8 mouse cellular contexts compared by ENCODE assay signal in genomic region chr2:122380768-122381311, GRCm38 (mm10). TPM values are rescaled to one million over a fixed set of nuclear protein-coding genes. Genes with fewer than 3 reads are reported as not detected.
DNase-seq lines count a peak whose midpoint lies in the region; ATAC-seq and TF ChIP-seq lines count a peak whose summit lies in the region.

No protein-coding gene starts in this region.

- DNase-seq in adrenal gland, adult (ENCODE audit: inconsistent age in 2 of 2, low spot score in 1 of 2) = peak; percentile 63 to 90
- no peak for DNase-seq in adrenal gland, postnatal 4 days (ENCODE audit: low spot score in 2 of 2)
- peak; percentile 55 to 64 for DNase-seq in heart, postnatal 36 days
- peak; percentile 67 to 76 for DNase-seq in left cerebral cortex, postnatal 10 days (ENCODE audit: extremely low spot score in 1 of 2, low spot score in 2 of 2)
- DNase-seq in spleen, postnatal 4 days (ENCODE audit: low spot score in 2 of 2) = peak; percentile 51 to 75

- no peak overlapping the region for H3K27ac ChIP-seq in bone marrow, adult 2 months (ENCODE audit: control insufficient read depth, insufficient read depth, low read depth, low read length, poor library complexity)
- H3K27ac ChIP-seq in forebrain, embryonic 12.5 days = no peak overlapping the region
- H3K27ac ChIP-seq in macrophage = no peak overlapping the region

- H3K79me2 ChIP-seq in macrophage (ENCODE audit: inconsistent target) = no peaks in the 10 kb centered on the region

- H3K9ac ChIP-seq in forebrain, embryonic 12.5 days = no peak overlapping the region

- WGBS in bone marrow, adult 2 months = 2% methylated on average over 11 of the region's 11 CpGs
- WGBS in forebrain, embryonic 12.5 days = 12% methylated on average over 11 of the region's 11 CpGs
- WGBS in macrophage (ENCODE audit: missing documents) = 3% methylated on average over 11 of the region's 11 CpGs

- H3K27me3 ChIP-seq in forebrain, embryonic 12.5 days = 0 out of 2 replicates have a peak, but pooled peaks cover 12% of the 10 kb centered on the region

- ATAC-seq in forebrain, embryonic 12.5 days (ENCODE audit: low FRiP score) = no peak

- H3K4me3 ChIP-seq in bone marrow, adult 2 months (replicated peaks; ENCODE audit: control insufficient read depth, low read depth, low read length) = no peak overlapping the region
- peak overlapping the region; percentile 19; the same call in 1 of the 2 replicates for H3K4me3 ChIP-seq in forebrain, embryonic 12.5 days (replicated peaks)
- H3K4me3 ChIP-seq in macrophage (ENCODE audit: inconsistent target) = 0 out of 2 replicates have a peak overlapping the region, but pooled peaks have one; percentile 7

- peak; percentile 41 for TF ChIP-seq CTCF in bone marrow, adult 2 months (IDR thresholded peaks at IDR 0.05; ENCODE audit: control insufficient read depth, insufficient read depth, low read length)

- no peak for TF ChIP-seq POLR2A in bone marrow, adult 2 months (IDR thresholded peaks at IDR 0.05; ENCODE audit: borderline replicate concordance, control insufficient read depth, low read depth, low read length)

- no peaks in the 10 kb centered on the region for H3K9me3 ChIP-seq in forebrain, embryonic 12.5 days

- peak overlapping the region; percentile 42 for H3K4me2 ChIP-seq in forebrain, embryonic 12.5 days

- H3K36me3 ChIP-seq in forebrain, embryonic 12.5 days (replicated peaks) = no peaks in the 10 kb centered on the region
- no peaks in the 10 kb centered on the region for H3K36me3 ChIP-seq in macrophage (ENCODE audit: inconsistent target)

- intact Hi-C loops in heart, postnatal 36 days (cut with DNase I) = loop anchor here (2.0 to 10.0 kb wide), 3 partner anchors 86 to 374 kb away; no protein-coding TSS in a partner anchor
- intact Hi-C loops in left cerebral cortex, postnatal 10 days (cut with DNase I) = loop anchor here (2.0 to 5.0 kb wide), 2 partner anchors 86 to 178 kb away; no protein-coding TSS in a partner anchor

- H3K4me1 ChIP-seq in bone marrow, adult 2 months (ENCODE audit: control insufficient read depth, insufficient read depth, low read length) = no peaks in the 10 kb centered on the region
- peaks cover 8% of the 10 kb centered on the region for H3K4me1 ChIP-seq in forebrain, embryonic 12.5 days

RNA-seq across cellular contexts. Expression of gene Shf, which starts 11.9 kb away (rescaled TPM):
- 10 to 100 TPM; 30.5 to 32.7 TPM for total RNA-seq in adrenal gland, postnatal 4 days (2021)
- 9.6 and 14.7 TPM in 2 replicates for polyA plus RNA-seq in bone marrow, adult 2 months (2011; ENCODE audit: insufficient read depth, insufficient read length, low replicate concordance, missing spikeins)
- polyA plus RNA-seq in forebrain, embryonic 12.5 days (2016; fragmentation: Nextera tagmentation; extraction: Ambion mirVana) = 5.1 and 6.8 TPM in 2 replicates
- total RNA-seq in heart, postnatal 36 days (2021) = 1 to 10 TPM; 5.0 to 6.1 TPM
- total RNA-seq in left cerebral cortex, postnatal 10 days (2021) = 10 to 100 TPM; 64.8 to 72.7 TPM
- total RNA-seq in macrophage (2018; cell fraction: chromatin; rRNA removed) = 1 to 10 TPM in 15 of 26 experiments, under 1 TPM in 4, not detected in 7; 0.49 to 5.3 (median 2.4) TPM
- 1 to 10 TPM; 1.1 to 2.9 (median 1.4) TPM for total RNA-seq in macrophage (2018; cell fraction: cytosol; rRNA removed)
- 1 to 10 TPM in 17 of 26 experiments, under 1 TPM in 8, not detected in 1; 0.42 to 8.5 (median 1.7) TPM for total RNA-seq in macrophage (2018; cell fraction: nucleus; rRNA removed)
- 0.98 to 1.2 TPM (median 1.1 TPM) in 3 replicates for polyA plus RNA-seq in macrophage (2018)

RNA-seq across cellular contexts. Expression of gene Slc28a2, which starts 45.4 kb away (rescaled TPM):
- 1 to 10 TPM; 1.8 to 2.4 TPM for total RNA-seq in adrenal gland, postnatal 4 days (2021)
- 12.7 and 25.8 TPM in 2 replicates for polyA plus RNA-seq in bone marrow, adult 2 months (2011; ENCODE audit: insufficient read depth, insufficient read length, low replicate concordance, missing spikeins)
- polyA plus RNA-seq in forebrain, embryonic 12.5 days (2016; fragmentation: Nextera tagmentation; extraction: Ambion mirVana) = not detected in 2 replicates
- total RNA-seq in heart, postnatal 36 days (2021) = 10 to 100 TPM; 21.7 to 22.4 TPM
- under 1 TPM; 0.24 to 0.32 TPM for total RNA-seq in left cerebral cortex, postnatal 10 days (2021)
- total RNA-seq in macrophage (2018; cell fraction: chromatin; rRNA removed) = 100 to 1,000 TPM in 13 of 26 experiments, 10 to 100 TPM in 13; 45.7 to 510 (median 159) TPM
- total RNA-seq in macrophage (2018; cell fraction: cytosol; rRNA removed) = 10 to 100 TPM in 19 of 26 experiments, 1 to 10 TPM in 7; 7.6 to 71.9 (median 24.1) TPM
- 100 to 1,000 TPM in 13 of 26 experiments, 10 to 100 TPM in 13; 27.3 to 619 (median 102) TPM for total RNA-seq in macrophage (2018; cell fraction: nucleus; rRNA removed)
- 7.0 to 11.5 TPM (median 10.0 TPM) in 3 replicates for polyA plus RNA-seq in macrophage (2018)

Comparison
In these comparisons a context has a peak if more than half of its experiments do, and no peak if none do; other contexts are left out.
1. DNase-seq: peak in adrenal gland, adult (2 of 2), heart, postnatal 36 days (2 of 2), left cerebral cortex, postnatal 10 days (2 of 2) and spleen, postnatal 4 days (2 of 2); none in adrenal gland, postnatal 4 days (0 of 2).
2. RNA of gene Shf, which starts 11.9 kb away (total RNA-seq): 64.8 to 72.7 TPM in left cerebral cortex, postnatal 10 days and 30.5 to 32.7 TPM in adrenal gland, postnatal 4 days; 5.0 to 6.1 TPM in heart, postnatal 36 days; every median in the first group is over 4 times any median in the second.
3. RNA of gene Slc28a2, which starts 45.4 kb away (total RNA-seq): 21.7 to 22.4 TPM in heart, postnatal 36 days; 1.8 to 2.4 TPM in adrenal gland, postnatal 4 days and 0.24 to 0.32 TPM in left cerebral cortex, postnatal 10 days; every median in the first group is over 4 times any median in the second.